11 mouse cellular contexts compared by ENCODE assay signal in the genomic region with DNA sequence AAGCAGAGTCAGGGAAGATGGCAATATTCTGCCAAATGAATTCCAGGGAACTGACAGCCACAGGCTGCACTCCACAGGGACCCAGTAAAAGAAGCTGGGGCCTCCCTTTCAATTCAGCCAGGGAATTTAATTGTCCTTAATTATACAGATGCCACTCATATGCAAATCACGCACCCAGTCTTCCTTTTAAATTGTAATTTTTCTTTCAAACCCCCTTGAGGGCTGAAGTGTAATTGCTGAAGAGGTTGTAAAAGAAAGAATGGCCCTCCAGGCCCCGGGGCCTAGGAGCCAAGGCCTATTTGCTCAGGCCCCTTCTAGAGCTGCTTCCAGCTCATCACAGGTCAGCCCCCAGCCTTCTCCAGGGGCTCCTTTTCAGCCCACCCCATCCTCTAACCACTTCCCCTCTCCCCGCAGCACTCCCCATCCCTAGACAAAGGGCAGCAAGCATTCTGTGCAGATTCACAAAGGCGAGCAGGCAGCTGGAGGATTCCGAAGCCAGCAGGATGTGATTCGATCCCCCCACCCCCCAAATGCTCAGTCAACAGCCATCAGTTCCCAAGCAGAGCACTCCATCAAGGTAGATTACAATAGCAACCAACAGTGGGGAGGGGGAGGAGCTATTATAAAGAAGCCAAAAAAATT. TPM values are rescaled to one million over a fixed set of nuclear protein-coding genes. Genes with fewer than 3 reads are reported as not detected.
DNase-seq lines count a peak whose midpoint lies in the region; ATAC-seq lines count a peak whose summit lies in the region.
"Had no signal": no experiment of that assay in that cellular context is flagged by ENCODE, and none has a peak within 500 bp of the region (broad histone marks: within the 10 kb centered on the region; RNA-seq: fewer than 3 reads in every experiment).

No protein-coding gene starts in this region.

- WGBS in hindbrain, embryonic 11.5 days, result 6% methylated on average over 6 of the region's 6 CpGs

- no peaks in the 10 kb centered on the region for H3K27me3 ChIP-seq in hindbrain, embryonic 11.5 days (ENCODE audit: control insufficient read depth, insufficient read depth, low read length)
- H3K27me3 ChIP-seq: liver, embryonic 13.5 days; Patski had no signal

- intact Hi-C loops in left cerebral cortex, postnatal 4 days (cut with DNase I), result no loop called here
- intact Hi-C loops in left cerebral cortex, postnatal 10 days (cut with DNase I), result no loop called here

- H3K4me3 ChIP-seq in hindbrain, embryonic 11.5 days (ENCODE audit: low read depth, low read length), result no peak overlapping the region
- H3K4me3 ChIP-seq: liver, embryonic 13.5 days had no signal

- no peaks in the 10 kb centered on the region for H3K9me3 ChIP-seq in hindbrain, embryonic 11.5 days (ENCODE audit: control insufficient read depth, low read length)
- H3K9me3 ChIP-seq: liver, embryonic 13.5 days had no signal

- peak; percentile 40 for DNase-seq in left cerebral cortex, postnatal 4 days
- DNase-seq in left cerebral cortex, postnatal 10 days (ENCODE audit: extremely low spot score in 1 of 2, low spot score in 2 of 2), result no peak
- peak; percentile 80 for DNase-seq in embryo, embryonic 10 days (ENCODE audit: low spot score)
- DNase-seq in hindbrain, embryonic 11.5 days (ENCODE audit: low spot score), result peak; percentile 78
- peak; percentile 65 for DNase-seq in neural tube, embryonic 10.5 days (ENCODE audit: extremely low spot score, low spot score)
- no peak for DNase-seq in testis, postnatal 10 days (ENCODE audit: low spot score)
- no peak for DNase-seq in adrenal gland, postnatal 10 days
- DNase-seq in frontal cortex, postnatal 14 days (ENCODE audit: low spot score in 2 of 2), result no peak
- DNase-seq: heart, postnatal 10 days; liver, embryonic 13.5 days had no signal

- 0 out of 2 replicates have a peak overlapping the region, but pooled peaks have one; percentile 19 for H3K9ac ChIP-seq in hindbrain, embryonic 11.5 days (ENCODE audit: low read depth, low read length)
- H3K9ac ChIP-seq: liver, embryonic 13.5 days had no signal

- peak; percentile 97 for ATAC-seq in hindbrain, embryonic 11.5 days (ENCODE audit: low FRiP score)
- ATAC-seq: Patski had no signal

- no peak overlapping the region for H3K4me2 ChIP-seq in hindbrain, embryonic 11.5 days (replicated peaks; ENCODE audit: low read depth, low read length)
- H3K4me2 ChIP-seq: liver, embryonic 13.5 days had no signal

- H3K4me1 ChIP-seq in hindbrain, embryonic 11.5 days (replicated peaks; ENCODE audit: control insufficient read depth, insufficient read depth, low read length), result peaks cover 30% of the 10 kb centered on the region

- peak overlapping the region; percentile 90 for H3K27ac ChIP-seq in hindbrain, embryonic 11.5 days (ENCODE audit: low read depth, low read length)
- H3K27ac ChIP-seq: liver, embryonic 13.5 days had no signal

- H3K36me3 ChIP-seq in hindbrain, embryonic 11.5 days (ENCODE audit: control insufficient read depth, insufficient read depth, low read length), result no peaks in the 10 kb centered on the region
- H3K36me3 ChIP-seq: liver, embryonic 13.5 days had no signal

RNA-seq across cellular contexts. Expression of gene Tmem131l, which starts 59.6 kb away (rescaled TPM):
- total RNA-seq in left cerebral cortex, postnatal 4 days (2021), result 100 to 1,000 TPM in 1 of 2 experiments, 10 to 100 TPM in 1; 91.8 to 110 TPM
- 10 to 100 TPM; 34.6 to 40.3 TPM for total RNA-seq in left cerebral cortex, postnatal 10 days (2021)
- polyA plus RNA-seq in hindbrain, embryonic 11.5 days (2014; fragmentation: Nextera tagmentation; extraction: Ambion mirVana), result 75.8 and 89.0 TPM in 2 replicates
- 10 to 100 TPM; 44.9 to 61.7 TPM for total RNA-seq in adrenal gland, postnatal 10 days (2021)

Comparison
In these comparisons a context has a peak if more than half of its experiments do, and no peak if none do; other contexts are left out.
1. DNase-seq: peak in left cerebral cortex, postnatal 4 days (single experiment), embryo, embryonic 10 days (single experiment), hindbrain, embryonic 11.5 days (single experiment) and neural tube, embryonic 10.5 days (single experiment); none in left cerebral cortex, postnatal 10 days (0 of 2), testis, postnatal 10 days (single experiment), adrenal gland, postnatal 10 days (single experiment) and frontal cortex, postnatal 14 days (0 of 2).